Mouse (Mus musculus) hindbrain, postnatal 0 days (tissue): Measurements from ENCODE around the gene Nek2. TPM values are rescaled to one million over a fixed set of nuclear protein-coding genes. Genes with fewer than 3 reads are reported as not detected.

Source experiments
- ATAC-seq: fragments of 200-750 bp; cut with Nextera tagmentation; 2 replicates; pipeline ENCODE4 v1.8.0; 2017; ENCODE audit warnings: mild to moderate bottlenecking, moderate TSS enrichment, moderate library complexity
- DNase-seq: peaks from one replicate; pipeline ENCODE4 v3.0.0-alpha.2; 2015; ENCODE audit warnings: low spot score
- H3K27ac ChIP-seq: fragments of 300-500 bp; sonication (generic); 2 replicates; pipeline ENCODE4 v1.5.1; 2014; ENCODE audit warnings: mild to moderate bottlenecking
- H3K27me3 ChIP-seq: fragments of 300-500 bp; sonication (generic); 2 replicates; pipeline ENCODE4 v1.6.1; 2014; ENCODE audit warnings: low read length, mixed read lengths; ENCODE audit not compliant: insufficient read depth
- H3K36me3 ChIP-seq: fragments of 300-500 bp; sonication (generic); 2 replicates; pipeline ENCODE4 v1.6.1; 2014; ENCODE audit warnings: low read length, mixed read lengths; ENCODE audit not compliant: insufficient read depth
- H3K4me1 ChIP-seq: fragments of 300-500 bp; sonication (generic); 2 replicates; pipeline ENCODE4 v1.6.1; 2014; ENCODE audit warnings: antibody characterized with exemption, low read length, mixed read lengths; ENCODE audit not compliant: insufficient read depth
- H3K4me2 ChIP-seq: fragments of 300-500 bp; sonication (generic); 2 replicates; pipeline ENCODE4 v1.6.1; 2014; ENCODE audit warnings: low read depth, mild to moderate bottlenecking, low read length, moderate library complexity, mixed read lengths
- H3K4me3 ChIP-seq: fragments of 300-500 bp; sonication (generic); 2 replicates; pipeline ENCODE4 v1.5.1; 2014; ENCODE audit warnings: low read length
- H3K9ac ChIP-seq: fragments of 300-500 bp; sonication (generic); replicated peaks from 2 replicates; pipeline ENCODE4 v1.6.1; 2014; ENCODE audit warnings: mild to moderate bottlenecking, low read length, moderate library complexity, mixed read lengths
- H3K9me3 ChIP-seq: fragments of 300-500 bp; sonication (generic); 2 replicates; pipeline ENCODE4 v1.6.1; 2016; ENCODE audit warnings: low read length, mixed read lengths
- CTCF ChIP-seq: IDR thresholded peaks from 2 replicates; pipeline ENCODE4 v1.5.1; 2016; ENCODE audit warnings: antibody characterized with exemption, control low read depth, low read depth
- WGBS: fragments of 180-500 bp; shearing (Covaris S2); extraction: QIAGEN DNeasy Blood & Tissue Kit; methylation state at CpG from one replicate; pipeline ENCODE4 v1.1.7; 2014; 5-methylcytosine and 5-hydroxymethylcytosine counted together
- polyA plus RNA-seq: library from polyadenylated mRNA; unstranded; fragments of >200 nt; fragmentation: Nextera tagmentation; extraction: Ambion mirVana; gene quantifications from 2 replicates; pipeline ENCODE4 v1.2.1, GENCODE M21; 2015
- total RNA-seq: library from RNA; depleted of rRNA; stranded (reverse); fragments of >200 nt; gene quantifications from 2 replicates; pipeline ENCODE4 v1.2.3, GENCODE M21; 2014

Gene Nek2
- total and polyA plus RNA-seq, 2 experiments from 2014 or later: 7.7 to 9.1 TPM

DNA sequence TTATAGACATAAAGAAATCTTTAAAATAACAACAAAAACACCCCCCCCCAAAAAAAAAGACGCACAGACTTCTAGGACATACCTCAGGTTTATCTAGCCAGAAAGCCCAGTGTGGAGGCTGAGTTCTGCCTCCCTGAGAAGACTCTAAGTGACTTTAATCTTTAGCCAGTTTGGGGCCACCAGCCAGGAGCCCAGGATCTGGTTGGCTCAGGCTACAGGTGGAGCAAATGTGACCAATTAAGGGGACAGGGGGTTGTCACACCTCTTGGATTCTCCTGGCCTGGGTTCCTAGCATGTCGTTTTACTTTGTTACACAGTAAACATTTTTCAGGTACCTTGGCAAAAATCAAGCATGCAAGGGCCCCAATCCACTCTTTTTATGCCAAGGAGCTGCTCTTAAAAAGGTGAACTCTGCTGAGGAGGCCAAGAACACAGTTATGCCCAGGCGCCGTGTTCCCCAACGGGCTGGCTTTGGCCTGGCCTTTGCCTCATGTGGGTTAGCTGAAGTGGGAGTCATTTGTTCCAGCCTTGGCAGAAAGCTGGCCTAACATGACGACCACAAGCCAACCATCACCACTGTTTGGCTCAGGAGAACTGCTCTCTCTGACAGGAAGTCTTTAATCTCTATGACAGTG, 50.9 kb downstream of the Nek2 start:
- H3K4me3 ChIP-seq: no peak overlapping the region
- no peak overlapping the region for H3K27ac ChIP-seq
- ATAC-seq (no peak), DNase-seq (no peak)
- no peaks in the 10 kb centered on the region for H3K4me1 ChIP-seq
- no peak for TF ChIP-seq CTCF
- H3K4me2 ChIP-seq: no peak overlapping the region
- no peak overlapping the region for H3K9ac ChIP-seq
- no peaks in the 10 kb centered on the region for H3K9me3 ChIP-seq
- H3K36me3 ChIP-seq: no peaks in the 10 kb centered on the region
- 74% methylated on average over 6 of the region's 6 CpGs for WGBS
- H3K27me3 ChIP-seq: no peaks in the 10 kb centered on the region

GRCm38 (mm10) chr1:191875006-191875405, 53.8 kb downstream of the Nek2 start:
- no peak for ATAC-seq
- Histone ChIP-seq H3K27me3 (no peaks in the 10 kb centered on the region), H3K27ac (no peak overlapping the region), H3K4me1 (no peaks in the 10 kb centered on the region), H3K4me3 (no peak overlapping the region), H3K9me3 (no peaks in the 10 kb centered on the region), H3K4me2 (no peak overlapping the region), H3K36me3 (no peaks in the 10 kb centered on the region), H3K9ac (no peak overlapping the region)
- 89% methylated on average over 7 of the region's 7 CpGs for WGBS
- no peak for TF ChIP-seq CTCF
- no peak for DNase-seq

DNA sequence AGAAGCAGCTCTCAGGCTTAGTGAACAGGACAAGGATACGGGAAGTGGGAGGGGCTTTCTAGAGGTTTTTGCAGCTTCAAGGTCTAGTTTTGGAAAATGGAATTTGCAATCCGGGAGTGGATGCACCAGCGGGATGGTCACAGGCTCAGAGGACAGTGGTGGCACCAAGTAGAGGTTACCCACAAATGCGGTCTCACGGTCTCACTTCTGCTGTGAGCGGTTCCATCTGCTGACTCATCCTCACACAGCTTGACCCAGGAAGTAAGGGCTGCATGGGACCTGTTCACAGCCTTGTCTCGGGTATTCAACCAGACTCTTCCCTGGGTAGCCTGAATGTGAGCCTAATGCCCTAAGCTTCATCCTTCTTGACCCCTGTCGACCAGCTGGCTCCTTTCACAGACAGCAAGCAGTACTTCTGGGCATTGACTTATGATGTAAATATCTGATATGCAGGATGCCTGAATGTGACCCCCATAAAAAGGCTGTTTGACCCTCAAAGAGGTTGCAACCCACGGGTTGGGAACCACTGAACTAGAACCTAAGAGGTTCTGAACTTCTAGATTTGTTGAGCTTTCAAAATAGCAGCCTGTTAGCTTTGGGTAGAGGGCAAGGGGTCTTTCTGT, 54.5 kb downstream of the Nek2 start:
- no peak for DNase-seq
- WGBS: 77% methylated on average over 9 of the region's 9 CpGs
- Histone ChIP-seq H3K4me2 (no peak overlapping the region), H3K9ac (no peak overlapping the region), H3K4me3 (no peak overlapping the region), H3K4me1 (no peaks in the 10 kb centered on the region), H3K36me3 (no peaks in the 10 kb centered on the region), H3K27ac (no peak overlapping the region), H3K27me3 (no peaks in the 10 kb centered on the region), H3K9me3 (no peaks in the 10 kb centered on the region)
- ATAC-seq: no peak
- no peak for TF ChIP-seq CTCF

- Histone ChIP-seq H3K9ac (no peak overlapping the region), H3K4me3 (no peak overlapping the region), H3K4me2 (no peak overlapping the region), H3K9me3 (no peaks in the 10 kb centered on the region), H3K36me3 (no peaks in the 10 kb centered on the region), H3K4me1 (peaks cover 3% of the 10 kb centered on the region; the same call in 1 of the 2 replicates), H3K27me3 (no peaks in the 10 kb centered on the region), H3K27ac (no peak overlapping the region)
- DNase-seq (no peak), ATAC-seq (no peak)
- 71% methylated on average over 10 of the region's 10 CpGs for WGBS
- TF ChIP-seq CTCF: no peak
These were observed 56.4 kb downstream of the Nek2 start for GRCm38 (mm10) chr1:191877681-191878080.

GRCm38 (mm10) chr1:191878518-191878921, 57.3 kb downstream of the Nek2 start:
- Histone ChIP-seq H3K4me1 (peaks cover 3% of the 10 kb centered on the region; the same call in 1 of the 2 replicates), H3K9me3 (no peaks in the 10 kb centered on the region), H3K36me3 (no peaks in the 10 kb centered on the region), H3K27ac (no peak overlapping the region), H3K4me3 (no peak overlapping the region), H3K9ac (no peak overlapping the region), H3K4me2 (no peak overlapping the region), H3K27me3 (no peaks in the 10 kb centered on the region)
- no peak; the same call in 1 of the 2 replicates for ATAC-seq
- DNase-seq: peak; percentile 32
- 52% methylated on average over 4 of the region's 4 CpGs for WGBS
- TF ChIP-seq CTCF: no peak

GRCm38 (mm10) chr1:191880247-191880646, 59.0 kb downstream of the Nek2 start:
- 92% methylated on average over 3 of the region's 3 CpGs for WGBS
- H3K4me3 ChIP-seq: no peak overlapping the region
- H3K27me3 ChIP-seq: no peaks in the 10 kb centered on the region
- ATAC-seq: no peak
- peaks cover 3% of the 10 kb centered on the region; the same call in 1 of the 2 replicates for H3K4me1 ChIP-seq
- H3K4me2 ChIP-seq: no peak overlapping the region
- no peak overlapping the region for H3K27ac ChIP-seq
- no peak for TF ChIP-seq CTCF
- no peak overlapping the region for H3K9ac ChIP-seq
- H3K9me3 ChIP-seq: no peaks in the 10 kb centered on the region
- DNase-seq: no peak
- H3K36me3 ChIP-seq: no peaks in the 10 kb centered on the region

GRCm38 (mm10) chr1:191880921-191881609, 59.8 kb downstream of the Nek2 start:
- no peaks in the 10 kb centered on the region for H3K36me3 ChIP-seq
- DNase-seq: no peak
- no peak overlapping the region for H3K4me2 ChIP-seq
- no peaks in the 10 kb centered on the region for H3K9me3 ChIP-seq
- TF ChIP-seq CTCF: no peak
- ATAC-seq: no peak
- no peak overlapping the region for H3K4me3 ChIP-seq
- no peak overlapping the region for H3K9ac ChIP-seq
- H3K4me1 ChIP-seq: peaks cover 3% of the 10 kb centered on the region; the same call in 1 of the 2 replicates
- 62% methylated on average over 8 of the region's 8 CpGs for WGBS
- no peak overlapping the region for H3K27ac ChIP-seq
- H3K27me3 ChIP-seq: no peaks in the 10 kb centered on the region
